Mouse (Mus musculus) heart, embryonic 12.5 days (tissue): ENCODE measurements at regions not wholly inside any gene's neighbourhood (a gene's known extent, or its start where the extent isn't known, plus 50 kb on each side); places are given as distances from the start of the nearest gene placed in this dataset.

Experiments
- ATAC-seq: fragments of 200-750 bp; cut with Nextera tagmentation; 2 replicates; pipeline ENCODE4 v1.8.0; 2017; ENCODE audit warnings: moderate TSS enrichment, moderate library complexity; ENCODE audit not compliant: insufficient number of reproducible peaks, low FRiP score
- H3K27ac ChIP-seq: fragments of 300-500 bp; sonication (generic); 2 replicates; pipeline ENCODE4 v1.5.1; 2016; ENCODE audit warnings: mild to moderate bottlenecking, moderate library complexity; ENCODE audit not compliant: poor library complexity, severe bottlenecking
- H3K27me3 ChIP-seq: fragments of 300-500 bp; sonication (generic); replicated peaks from 2 replicates; pipeline ENCODE4 v1.6.1; 2016; ENCODE audit warnings: mild to moderate bottlenecking, moderate library complexity
- H3K36me3 ChIP-seq: fragments of 300-500 bp; sonication (generic); 2 replicates; pipeline ENCODE4 v1.6.1; 2016; ENCODE audit warnings: mild to moderate bottlenecking, moderate library complexity
- H3K4me1 ChIP-seq: fragments of 300-500 bp; sonication (generic); replicated peaks from 2 replicates; pipeline ENCODE4 v1.6.1; 2016; ENCODE audit warnings: mild to moderate bottlenecking
- H3K4me2 ChIP-seq: fragments of 300-500 bp; sonication (generic); 2 replicates; pipeline ENCODE4 v1.6.1; 2016; ENCODE audit warnings: mild to moderate bottlenecking, moderate library complexity
- H3K4me3 ChIP-seq: fragments of 300-500 bp; sonication (generic); 2 replicates; pipeline ENCODE4 v1.5.1; 2016; ENCODE audit warnings: mild to moderate bottlenecking
- H3K9ac ChIP-seq: fragments of 300-500 bp; sonication (generic); 2 replicates; pipeline ENCODE4 v1.6.1; 2016; ENCODE audit warnings: mild to moderate bottlenecking, moderate library complexity
- H3K9me3 ChIP-seq: fragments of 300-500 bp; sonication (generic); replicated peaks from 2 replicates; pipeline ENCODE4 v1.6.1; 2016; ENCODE audit warnings: mild to moderate bottlenecking, moderate library complexity
- WGBS: fragments of 180-500 bp; shearing (Covaris S2); methylation state at CpG from one replicate; pipeline ENCODE4 v1.1.7; 2016; 5-methylcytosine and 5-hydroxymethylcytosine counted together

- Histone ChIP-seq H3K4me3 (no peak overlapping the region), H3K4me2 (no peak overlapping the region), H3K27me3 (no peaks in the 10 kb centered on the region), H3K36me3 (no peaks in the 10 kb centered on the region), H3K27ac (no peak overlapping the region), H3K4me1 (no peaks in the 10 kb centered on the region), H3K9me3 (no peaks in the 10 kb centered on the region), H3K9ac (no peak overlapping the region)
- WGBS = 71% methylated on average over 6 of the region's 6 CpGs
- ATAC-seq = no peak
Measured at GRCm38 (mm10) chr7:69488630-69489029, 739.6 kb upstream of the Arrdc4 start.

DNA sequence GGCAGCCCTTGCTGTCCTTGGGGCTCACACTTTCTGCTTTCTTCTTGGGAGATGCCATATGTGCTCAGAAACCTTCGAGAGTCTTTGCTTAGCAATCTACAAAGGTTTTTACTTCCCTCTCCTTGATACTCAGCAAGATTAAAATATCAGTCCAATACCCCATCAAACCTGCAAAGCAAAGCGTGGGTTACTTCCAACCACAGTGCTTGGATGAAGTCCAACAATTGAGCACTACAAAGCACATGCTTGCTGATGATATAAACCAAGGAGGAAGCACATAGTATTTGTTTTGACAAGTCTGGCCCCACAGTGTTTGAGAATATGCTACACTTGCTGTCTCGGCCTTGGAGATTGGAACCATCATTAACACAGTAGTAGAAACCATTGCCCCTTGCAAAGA, 738.1 kb upstream of the Arrdc4 start:
- H3K4me1 ChIP-seq = no peaks in the 10 kb centered on the region

GRCm38 (mm10) chr7:69484552-69484951, 735.5 kb upstream of the Arrdc4 start:
- no peaks in the 10 kb centered on the region for H3K9me3 ChIP-seq
- H3K4me3 ChIP-seq = no peak overlapping the region
- no peaks in the 10 kb centered on the region for H3K4me1 ChIP-seq
- H3K36me3 ChIP-seq = no peaks in the 10 kb centered on the region
- H3K4me2 ChIP-seq = no peak overlapping the region
- no peak overlapping the region for H3K9ac ChIP-seq
- no peak for ATAC-seq
- WGBS = 80% methylated on average over 4 of the region's 4 CpGs
- no peaks in the 10 kb centered on the region for H3K27me3 ChIP-seq
- no peak overlapping the region for H3K27ac ChIP-seq

More for the DNA sequence above, 738.1 kb upstream of the Arrdc4 start:
- Histone ChIP-seq H3K36me3 (no peaks in the 10 kb centered on the region), H3K27me3 (no peaks in the 10 kb centered on the region), H3K9me3 (no peaks in the 10 kb centered on the region), H3K4me2 (no peak overlapping the region), H3K9ac (no peak overlapping the region), H3K27ac (no peak overlapping the region), H3K4me3 (no peak overlapping the region)
- ATAC-seq = no peak
- 46% methylated on average over 3 of the region's 3 CpGs for WGBS
